Mouse (Mus musculus) G1E (cell line): ENCODE results near the gene Ankrd55.

Experiments used
- CTCF ChIP-seq: IDR thresholded peaks from 2 replicates; pipeline ENCODE4 v1.5.1; 2012; ENCODE audit warnings: low read depth, low read length, inconsistent platforms, mixed read lengths
- TAL1 ChIP-seq: conservative IDR thresholded peaks from 2 replicates; pipeline ENCODE4 v1.6.1; 2012; ENCODE audit warnings: low read depth, low read length, inconsistent platforms, mixed read lengths

- TF ChIP-seq CTCF: no peak
- no peak for TF ChIP-seq TAL1
Measured at GRCm38 (mm10) chr13:112348896-112349484, 60.7 kb downstream of the Ankrd55 start.
